Mouse (Mus musculus) lung, postnatal 36 days (tissue): ENCODE results near the gene Frs2.
"Not testable (repeated sequence)": the region's sequence is repeated elsewhere in the genome, so short reads cannot be mapped to it uniquely, and the experiment has no call there.

Experiments used
- DNase-seq: peaks from one replicate; pipeline ENCODE4 v3.0.0; 2022; ENCODE audit warnings: mixed read lengths

Frs2 gene

DNA sequence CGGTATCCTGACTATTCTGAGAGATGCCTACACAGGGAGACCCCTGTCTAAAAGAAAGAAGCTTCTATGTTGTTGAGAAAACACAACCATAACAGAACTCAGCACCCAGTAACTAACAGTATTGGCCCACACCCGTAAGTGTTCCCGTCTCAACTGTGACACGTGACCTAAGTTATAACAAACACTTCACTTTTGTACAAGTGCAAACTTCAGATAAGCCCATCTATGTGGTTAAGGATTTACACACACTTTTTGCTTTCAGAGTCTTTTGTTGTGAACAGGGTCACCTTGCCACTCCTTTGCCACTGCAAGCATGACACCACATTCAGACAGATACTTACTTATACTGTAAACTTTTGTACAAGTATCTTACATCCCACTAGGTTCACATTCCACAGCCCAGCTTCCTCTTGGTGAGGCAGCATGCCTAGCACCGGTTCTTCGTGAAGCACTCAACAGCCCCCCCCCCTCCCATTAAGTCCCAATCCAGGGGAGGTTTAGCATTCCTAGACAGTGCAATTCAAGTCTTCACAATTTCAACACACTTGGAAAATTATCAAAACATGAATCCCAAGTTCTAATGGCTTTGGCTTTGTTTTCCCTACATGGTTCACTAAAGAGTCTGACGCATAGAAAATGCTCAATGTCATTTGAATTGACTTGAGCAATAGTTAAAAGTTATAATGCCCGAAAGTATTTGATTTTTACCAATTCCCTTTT is 2.6 kb downstream of the Frs2 start:
- peak; percentile 79 for DNase-seq

DNA sequence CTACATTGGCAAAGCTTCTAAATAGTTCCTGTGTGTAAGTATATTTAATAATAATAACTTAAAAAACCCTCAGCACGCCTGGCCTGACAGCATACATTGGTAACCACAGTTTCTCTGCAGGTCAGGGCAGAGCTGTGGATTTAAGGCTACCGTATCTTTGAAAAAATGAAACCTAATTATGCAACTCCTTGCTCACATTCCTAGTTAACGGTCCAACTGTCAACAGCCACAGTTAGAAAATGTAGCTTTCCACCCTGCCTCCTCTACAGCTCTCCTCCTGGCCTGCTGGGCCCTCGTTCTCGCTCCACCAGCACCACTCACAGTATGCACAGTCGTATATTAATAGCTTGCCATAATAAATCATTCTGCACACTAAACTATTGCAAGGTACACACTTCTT is 3.7 kb downstream of the Frs2 start:
- DNase-seq, result no peak

DNA sequence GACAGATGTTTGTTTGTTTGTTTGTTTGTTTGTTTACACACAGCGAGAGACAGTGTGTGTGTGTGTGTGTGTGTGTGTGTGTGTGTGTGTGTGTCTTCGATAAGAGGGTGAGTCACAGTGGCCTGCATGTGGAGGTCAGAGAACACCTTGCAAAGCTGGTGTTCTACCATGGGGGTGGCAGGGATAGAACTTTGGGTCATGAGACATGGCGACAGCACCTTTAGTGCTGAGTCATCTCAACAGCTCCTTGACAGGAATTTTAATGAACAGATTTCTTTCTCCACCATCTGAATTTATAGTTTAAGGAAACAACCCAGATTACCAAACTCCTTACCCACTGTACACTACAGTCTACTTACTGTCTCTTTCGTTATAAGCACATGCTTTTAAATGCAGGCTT is 4.3 kb downstream of the Frs2 start:
- DNase-seq, result no peak

DNA sequence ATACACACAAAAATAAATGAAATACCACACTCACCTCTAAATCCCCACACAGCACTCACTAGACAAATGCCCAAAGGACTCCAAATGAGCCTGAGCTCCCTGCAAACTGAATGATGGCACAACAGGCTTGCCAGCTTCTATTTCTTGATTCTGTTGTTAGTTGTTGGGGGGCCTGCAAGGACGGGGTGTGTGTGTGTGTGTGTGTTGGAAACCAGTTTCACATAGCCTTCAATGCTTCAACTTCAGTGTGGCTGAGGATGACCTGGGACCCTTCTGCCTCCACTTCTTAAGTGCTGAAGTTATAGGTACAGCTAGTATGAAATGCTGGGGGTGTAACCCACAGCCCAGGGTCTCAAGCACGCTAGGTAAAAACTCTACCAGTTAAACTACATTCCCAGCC is 5.0 kb downstream of the Frs2 start:
- no peak for DNase-seq

DNA sequence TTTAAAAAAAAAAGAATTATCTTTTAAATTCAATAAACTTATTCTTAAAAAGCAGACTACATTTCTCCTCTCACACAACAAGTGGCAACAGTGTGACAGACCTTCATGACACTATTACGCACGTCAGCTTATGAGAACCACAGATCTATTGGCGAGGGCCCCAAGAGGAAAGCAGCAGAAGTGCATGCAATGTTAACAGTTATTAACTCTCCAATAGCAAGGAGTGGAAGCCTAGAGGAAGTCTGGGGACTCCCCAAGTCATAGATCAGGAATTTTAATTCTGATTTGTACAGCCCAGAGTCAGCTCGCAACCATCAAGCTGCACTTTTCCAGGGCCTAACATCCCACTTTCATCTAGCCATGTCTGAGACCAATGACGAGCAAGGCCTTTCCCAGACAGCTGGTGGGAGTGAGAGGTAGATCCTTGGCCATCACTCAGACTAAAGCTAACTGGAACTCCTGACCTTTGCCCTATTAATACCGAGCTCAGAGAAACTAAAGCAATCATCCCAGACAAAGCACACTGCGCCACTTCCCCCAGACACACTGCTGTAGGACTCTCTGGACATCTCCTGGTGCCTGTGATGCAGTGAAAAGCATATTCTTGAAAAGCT is 6.3 kb downstream of the Frs2 start:
- DNase-seq, result no peak

DNA sequence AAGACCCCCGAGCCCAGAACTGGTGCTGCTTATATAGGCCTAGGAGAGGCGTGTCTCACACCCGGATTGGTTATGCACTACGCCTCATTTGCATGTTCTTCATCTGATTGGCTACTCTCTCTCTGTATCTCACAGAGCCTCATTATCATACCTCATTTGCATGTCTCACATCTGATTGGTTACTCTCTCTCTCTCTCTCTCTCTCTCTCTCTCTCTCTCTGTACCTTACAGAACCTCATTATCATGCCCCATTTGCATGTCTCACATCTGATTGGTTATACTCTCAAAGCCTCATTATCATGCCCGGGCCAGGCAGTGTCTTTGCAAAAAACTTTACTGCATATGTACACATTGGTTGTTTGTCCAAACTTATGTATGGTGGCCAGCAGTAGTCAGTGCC is 16.8 kb downstream of the Frs2 start:
- not testable (repeated sequence) for DNase-seq

DNA sequence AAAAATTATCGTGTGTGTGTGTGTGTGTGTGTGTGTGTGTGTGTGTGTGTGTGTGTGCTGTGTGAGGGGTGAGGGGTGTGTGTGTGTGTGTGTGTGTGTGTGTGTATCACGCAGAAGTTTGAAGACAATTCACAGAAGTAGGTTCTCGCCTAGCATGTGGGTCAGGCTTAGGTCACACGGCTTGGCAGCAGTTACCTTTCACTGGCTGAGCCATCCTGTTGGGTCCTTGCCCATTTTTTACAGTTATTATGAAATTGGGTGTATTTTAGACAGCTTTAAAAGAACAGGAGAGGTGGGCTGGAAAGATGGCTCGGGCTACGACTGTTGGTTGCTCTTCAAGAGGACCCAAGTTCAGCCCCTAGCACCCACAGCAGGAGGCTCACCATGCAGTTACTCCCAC is 18.3 kb downstream of the Frs2 start:
- peak; percentile 71 for DNase-seq

DNA sequence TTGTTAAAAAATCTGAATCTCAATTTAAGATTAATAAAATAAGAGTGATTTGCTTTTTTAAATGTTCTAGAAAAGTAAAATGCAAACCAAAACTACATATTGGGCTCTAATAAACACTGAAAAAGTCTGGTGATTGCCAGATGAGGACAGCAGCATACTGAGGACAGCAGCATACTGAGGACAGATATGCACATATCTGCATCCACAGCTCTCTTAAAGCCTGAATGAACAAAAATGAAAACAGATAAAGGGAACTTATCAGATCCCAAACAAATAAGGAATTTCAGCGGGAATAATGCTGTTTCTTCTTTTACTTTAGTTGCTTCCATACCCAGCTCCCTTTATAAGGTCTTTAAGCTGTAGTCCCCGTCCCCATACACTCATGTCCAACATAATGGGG is 19.6 kb downstream of the Frs2 start:
- no peak for DNase-seq

DNA sequence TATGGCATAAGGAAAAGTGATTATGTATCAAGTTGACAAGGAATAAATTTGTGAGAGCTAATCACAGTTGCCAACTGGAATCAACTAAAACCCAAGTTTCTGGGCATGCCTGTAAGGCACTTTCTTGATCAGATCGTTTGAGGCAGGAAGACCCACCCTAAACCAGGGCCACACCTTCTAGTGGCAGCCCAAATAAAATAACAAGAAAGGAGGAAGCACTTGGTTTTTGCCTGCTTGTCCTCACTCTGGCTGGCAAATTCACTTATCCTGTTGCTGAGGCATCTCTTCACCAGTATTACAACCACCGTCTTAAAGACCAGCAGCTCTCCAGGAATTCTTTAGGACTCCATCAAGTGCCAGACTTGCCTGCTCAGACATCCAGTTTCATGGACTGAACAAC is 20.9 kb downstream of the Frs2 start:
- DNase-seq, result no peak

DNA sequence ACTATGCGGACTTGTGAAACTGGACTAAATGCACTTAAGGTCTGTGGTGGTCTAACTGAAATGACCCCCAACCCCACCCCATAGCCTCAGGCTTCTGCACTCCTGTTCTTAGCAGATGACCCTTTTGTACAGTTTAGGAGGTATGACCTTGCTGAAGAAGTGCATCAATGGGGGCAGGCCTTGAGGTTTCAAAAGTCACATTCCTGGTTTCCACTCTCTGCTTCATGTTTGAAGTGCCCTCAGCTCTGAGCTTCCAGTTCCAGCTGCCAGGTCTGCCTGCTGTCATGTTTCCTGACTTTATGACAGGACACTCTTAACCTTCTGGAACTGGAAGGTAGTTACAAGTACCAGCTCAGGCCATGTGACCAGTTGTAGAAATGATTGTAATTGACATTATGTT is 21.6 kb downstream of the Frs2 start:
- no peak for DNase-seq

DNA sequence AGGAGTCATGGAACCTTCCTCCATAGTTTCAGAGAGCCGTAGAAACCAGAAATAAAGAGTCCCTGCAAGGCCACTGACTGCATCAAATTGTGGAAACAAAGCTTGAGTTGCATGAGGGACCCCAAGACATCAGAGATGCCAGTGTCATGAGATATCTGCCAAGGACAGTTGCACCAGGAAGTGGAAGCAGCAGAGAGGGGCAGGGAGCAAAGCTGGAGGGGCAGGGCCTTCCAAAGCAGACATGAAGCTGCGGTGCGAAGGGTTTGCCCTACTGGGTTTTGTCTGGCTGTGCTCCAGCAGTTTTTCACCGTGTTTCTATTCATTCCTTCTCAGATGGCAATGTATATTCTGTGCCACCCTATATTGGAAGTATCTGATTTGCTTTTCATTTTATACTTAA is 22.1 kb downstream of the Frs2 start:
- DNase-seq, result no peak

DNA sequence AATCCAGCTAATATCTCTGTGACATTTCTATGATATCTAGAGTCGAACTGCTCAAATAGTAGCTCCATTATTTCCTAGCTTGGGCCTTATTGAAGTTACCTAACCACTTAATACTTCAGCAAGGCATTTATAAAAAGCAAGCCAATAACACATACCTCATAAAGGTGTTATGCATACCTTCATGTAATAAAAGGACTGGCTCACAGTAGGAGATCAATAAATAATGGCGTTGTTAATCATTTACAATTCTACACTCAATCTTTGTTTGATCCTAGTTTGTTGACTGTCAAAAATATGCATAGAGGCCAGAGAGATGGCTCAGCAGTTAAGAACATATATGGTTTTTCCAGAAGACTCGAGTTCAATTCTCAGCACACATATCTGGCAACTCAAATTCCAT is 26.9 kb downstream of the Frs2 start:
- DNase-seq, result no peak

DNA sequence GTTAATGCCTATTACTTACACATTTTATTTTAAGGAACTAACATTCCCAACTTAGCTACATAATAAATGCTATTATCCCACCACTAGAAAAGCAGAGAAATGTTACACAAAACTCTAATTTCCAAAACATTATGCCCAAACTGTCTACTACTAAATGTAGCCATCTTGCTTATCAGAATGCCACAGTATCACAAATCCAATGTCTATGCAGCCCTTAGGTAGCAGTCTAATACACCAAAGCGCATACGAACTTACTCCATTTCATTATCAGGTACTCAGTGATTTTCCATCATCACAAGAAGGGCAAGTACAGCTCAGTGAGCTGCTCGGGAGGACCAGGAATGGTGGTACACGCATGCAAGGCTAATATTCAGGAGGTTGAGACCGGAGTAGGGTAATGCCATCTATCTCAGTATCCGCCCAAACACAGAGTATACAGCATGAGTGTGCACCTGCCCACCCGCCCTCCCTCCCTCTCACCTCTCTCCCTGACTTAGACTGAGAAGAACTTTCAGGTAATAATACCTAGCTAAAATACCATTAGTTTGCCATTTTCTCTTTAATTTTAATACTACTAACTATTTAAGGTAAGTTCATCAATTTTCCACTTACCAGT is 28.2 kb downstream of the Frs2 start:
- no peak for DNase-seq

DNA sequence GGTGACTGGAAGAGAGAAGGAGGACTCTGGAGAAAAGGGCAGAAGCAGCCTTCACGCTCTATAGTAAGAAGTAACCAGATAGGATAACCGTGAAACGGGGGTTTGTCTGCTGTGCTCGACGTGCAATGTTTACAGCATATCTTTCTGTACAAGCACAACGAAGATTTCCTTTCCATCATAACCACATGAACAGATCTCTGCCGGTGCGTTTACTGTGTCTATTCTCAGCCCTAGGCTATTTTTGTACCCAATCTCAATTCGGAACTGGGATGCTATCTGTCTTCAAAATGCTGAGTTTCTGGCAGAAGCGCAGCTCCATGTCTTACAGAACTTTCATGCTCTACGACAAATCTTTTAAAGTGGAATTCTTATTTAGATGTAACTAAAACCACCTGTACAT is 28.8 kb downstream of the Frs2 start:
- DNase-seq, result no peak

DNA sequence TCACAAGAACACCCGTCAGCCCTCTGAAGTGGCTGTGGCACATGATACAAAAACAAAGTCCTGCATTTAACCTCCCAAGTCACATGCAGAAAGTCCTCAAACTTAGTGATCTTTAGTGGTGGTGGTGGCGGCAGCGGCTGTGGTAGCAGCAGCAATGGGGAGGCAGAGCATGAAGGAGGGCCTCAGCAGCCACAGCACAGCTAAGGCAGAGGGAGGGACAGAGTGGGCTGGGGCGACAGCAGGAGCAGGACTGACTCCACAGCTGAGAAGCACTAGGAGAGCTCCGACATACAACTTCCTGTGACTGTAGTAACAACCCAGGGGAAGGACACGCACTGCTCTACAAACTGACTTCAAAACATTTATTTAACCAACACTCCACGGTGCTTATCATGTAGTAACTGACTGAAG is 29.9 kb downstream of the Frs2 start:
- no peak for DNase-seq

DNA sequence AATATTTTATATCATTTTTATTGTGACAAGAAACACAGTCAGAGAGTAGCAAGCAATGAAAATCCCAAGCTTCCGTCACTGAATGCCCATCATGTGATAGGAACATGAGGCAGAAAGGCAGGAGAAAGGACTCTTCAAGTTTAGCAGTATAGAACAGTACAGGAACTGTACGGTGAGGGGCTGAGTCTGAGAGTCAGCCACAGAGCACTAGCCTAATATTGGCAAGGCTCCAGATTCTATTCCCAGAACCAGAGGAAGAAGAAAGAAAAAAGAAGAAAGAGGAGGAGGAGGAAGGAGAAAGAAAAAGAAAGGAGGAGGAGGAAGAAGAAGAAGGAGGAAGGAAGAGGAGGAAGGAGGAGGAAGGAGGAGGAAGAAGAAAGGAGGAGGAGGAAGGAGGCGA is 32.7 kb downstream of the Frs2 start:
- no peak for DNase-seq

DNA sequence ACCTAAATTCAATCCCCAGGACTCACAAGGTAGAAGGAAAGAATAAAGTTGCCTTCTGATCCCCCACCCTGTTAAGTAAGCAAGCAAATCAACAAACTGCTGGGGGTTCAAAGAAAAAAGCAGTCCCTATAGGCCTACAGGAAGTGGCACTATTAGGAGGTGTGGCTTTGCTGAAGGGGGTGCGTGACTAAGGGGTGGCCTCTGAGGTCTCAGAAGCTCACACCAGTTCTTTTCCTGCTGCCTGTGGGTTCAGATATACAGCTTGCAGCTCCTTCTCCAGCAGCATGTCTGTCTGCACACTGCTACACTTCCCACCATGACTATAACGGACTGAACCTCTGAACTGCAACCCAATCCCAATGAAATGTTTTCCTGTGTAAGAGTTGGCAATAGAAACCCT is 35.8 kb downstream of the Frs2 start:
- DNase-seq, result peak; percentile 26

DNA sequence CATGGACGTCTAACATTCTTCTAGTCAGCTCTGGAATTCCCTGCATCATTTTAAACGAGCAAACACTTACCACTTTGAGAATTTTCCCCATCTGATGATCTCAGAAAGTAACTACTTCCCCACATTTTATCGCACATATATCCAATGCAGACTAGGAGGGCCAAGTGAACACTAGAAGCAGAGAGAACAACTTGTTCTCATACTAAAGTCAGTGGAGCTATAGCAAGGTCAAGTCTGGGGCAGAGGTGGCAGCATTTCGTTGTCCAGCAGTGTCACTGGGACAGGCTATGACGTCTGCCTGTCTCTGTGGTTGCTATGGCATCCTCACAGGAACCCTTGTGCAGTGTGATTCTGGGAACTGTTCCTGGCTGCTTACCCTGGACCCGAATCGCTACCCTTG is 36.9 kb downstream of the Frs2 start:
- DNase-seq, result no peak

DNA sequence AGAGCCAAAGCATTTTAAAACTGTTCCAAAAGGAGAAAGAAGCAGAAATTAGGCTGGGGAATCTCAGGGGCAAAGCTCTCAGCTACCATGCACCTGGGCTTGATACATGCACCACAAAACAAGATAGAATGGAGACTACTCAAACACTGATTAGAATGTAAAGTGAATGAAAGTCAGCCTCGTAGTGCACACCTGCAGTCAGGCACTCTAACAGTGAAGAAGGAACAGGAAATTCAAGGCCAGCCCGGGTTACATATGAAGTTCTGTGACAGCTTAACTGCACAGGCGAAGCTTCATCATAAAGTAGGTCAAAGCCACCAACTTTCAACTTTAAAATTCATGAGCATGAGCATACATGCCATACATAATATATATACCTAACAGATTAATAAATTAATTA is 38.1 kb downstream of the Frs2 start:
- no peak for DNase-seq

DNA sequence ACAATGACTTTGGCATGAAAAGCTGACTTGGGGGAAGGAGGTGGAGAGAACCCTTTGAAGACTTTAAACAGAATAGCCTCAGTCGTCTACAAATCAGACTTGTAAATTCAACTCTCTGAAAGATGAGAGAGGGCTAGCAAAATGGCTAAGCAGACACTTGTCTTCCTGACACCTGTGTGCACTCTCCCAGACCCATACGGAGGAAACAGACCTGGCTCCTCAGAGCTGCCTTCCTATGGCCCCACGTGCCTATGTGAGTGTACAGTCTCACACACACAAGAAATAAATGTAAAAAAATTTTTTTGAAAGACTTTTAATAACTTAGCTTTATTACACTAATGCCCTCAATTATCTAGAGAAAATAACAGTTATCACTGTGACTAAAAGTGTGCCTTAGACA is 41.6 kb downstream of the Frs2 start:
- DNase-seq, result no peak

DNA sequence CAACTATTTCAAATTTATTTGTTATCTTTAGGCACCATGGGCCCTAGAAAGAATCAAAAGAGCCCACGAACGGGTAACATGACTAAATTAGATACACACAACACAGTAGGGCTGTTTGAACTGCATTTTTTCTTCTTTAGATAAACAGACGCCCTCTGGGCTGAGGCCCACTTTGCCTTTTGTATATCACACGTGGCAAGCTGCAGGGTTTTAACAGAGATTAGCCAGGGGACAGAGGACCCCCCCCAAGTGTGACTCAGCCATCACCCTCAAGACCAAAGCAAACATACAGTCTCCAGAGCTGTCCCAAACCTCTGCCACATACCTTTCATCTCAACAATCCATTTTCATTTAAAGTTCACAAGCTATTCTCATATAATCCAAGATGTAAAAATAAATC is 42.1 kb downstream of the Frs2 start:
- no peak for DNase-seq

DNA sequence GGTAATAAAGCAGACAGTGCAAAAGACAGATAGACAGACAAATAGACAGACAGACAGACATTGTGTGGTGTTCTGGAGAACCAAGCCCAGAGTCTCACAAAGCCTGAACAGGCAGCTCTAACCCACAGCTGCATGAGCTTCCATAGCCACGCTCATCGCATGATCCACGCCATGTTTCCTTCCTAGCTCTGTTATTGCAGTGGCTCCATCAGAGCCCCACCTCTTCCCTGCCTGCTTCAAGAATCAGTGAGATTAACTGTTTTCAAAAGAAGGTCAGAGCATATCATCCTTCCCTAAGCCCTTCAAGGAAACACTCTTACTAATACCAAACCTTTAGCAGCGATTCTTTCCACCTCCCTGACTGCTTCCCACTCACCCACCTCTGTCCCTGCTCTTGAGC is 43.3 kb downstream of the Frs2 start:
- DNase-seq, result no peak

DNA sequence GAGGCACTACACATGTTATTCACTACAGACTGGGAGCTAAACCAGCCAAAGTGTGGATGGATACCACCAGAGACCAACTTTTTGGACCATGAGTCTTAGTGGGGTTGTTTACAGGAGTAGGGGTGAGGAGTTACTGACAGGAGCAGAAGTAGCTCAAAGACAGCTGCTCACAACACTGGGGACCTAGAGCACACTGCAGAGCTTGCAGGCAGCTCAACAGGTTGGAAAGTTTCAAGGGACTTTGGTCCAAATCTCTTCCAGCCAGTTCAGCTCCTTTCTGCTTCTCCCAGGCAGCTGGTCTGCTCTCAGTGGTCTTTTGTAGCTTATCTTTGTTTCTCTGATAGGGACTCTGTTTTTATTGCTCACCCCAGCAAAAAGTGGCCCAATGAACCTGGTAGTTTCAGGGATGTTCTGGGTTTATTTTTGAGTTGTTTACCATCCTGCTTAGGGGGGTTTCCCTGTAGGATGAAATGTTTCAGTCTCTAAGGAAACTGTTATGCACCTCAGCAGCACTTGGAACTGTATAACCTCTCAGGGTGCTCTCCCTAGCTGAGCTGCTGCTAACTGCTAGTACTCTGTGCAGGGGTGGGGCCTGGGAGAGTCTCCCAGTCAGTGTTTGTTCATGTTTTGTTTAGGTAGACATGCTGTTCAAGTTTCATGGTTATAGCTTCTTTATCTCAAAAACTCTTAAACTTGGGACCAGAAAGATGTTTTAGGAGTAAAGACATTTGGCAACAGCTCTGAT is 44.3 kb downstream of the Frs2 start:
- DNase-seq, result peak; percentile 44

DNA sequence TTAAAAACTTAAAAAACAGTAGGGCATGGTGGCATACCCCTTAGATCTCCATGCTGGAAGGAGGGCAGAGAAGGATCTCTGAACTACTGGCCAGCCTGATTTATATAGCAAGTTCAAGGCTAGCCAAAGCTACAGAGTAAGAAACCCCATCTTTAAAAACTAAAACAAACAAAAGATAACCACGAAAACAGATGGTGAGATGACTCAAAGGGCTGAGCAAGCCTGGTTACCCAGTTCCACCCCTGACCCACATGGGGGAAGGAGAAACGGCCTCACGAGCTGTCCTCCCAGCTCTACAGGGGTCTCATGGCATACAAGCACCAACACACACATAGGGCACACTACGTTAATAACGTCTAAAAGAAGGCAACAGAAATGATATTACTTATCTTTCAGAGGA is 48.2 kb downstream of the Frs2 start:
- DNase-seq, result no peak
